Mouse (Mus musculus) lung, embryonic 14.5 days (tissue): ENCODE measurements around the gene Runx1. TPM values are rescaled to one million over a fixed set of nuclear protein-coding genes. Genes with fewer than 3 reads are reported as not detected.

Experiments
- ATAC-seq: fragments of 200-750 bp; cut with Nextera tagmentation; 2 replicates; pipeline ENCODE4 v1.8.0; 2017; ENCODE audit warnings: mild to moderate bottlenecking, moderate TSS enrichment, moderate library complexity; ENCODE audit not compliant: insufficient read depth
- DNase-seq: peaks from one replicate; pipeline ENCODE4 v3.0.0-alpha.2; 2015
- H3K27ac ChIP-seq: fragments of 300-500 bp; sonication (generic); 2 replicates; pipeline ENCODE4 v1.5.1; 2014; ENCODE audit warnings: low read depth, mild to moderate bottlenecking, moderate library complexity
- H3K27me3 ChIP-seq: fragments of 300-500 bp; sonication (generic); 2 replicates; pipeline ENCODE4 v1.6.1; 2014; ENCODE audit warnings: low read length, control low read depth; ENCODE audit not compliant: insufficient read depth
- H3K36me3 ChIP-seq: fragments of 300-500 bp; sonication (generic); 2 replicates; pipeline ENCODE4 v1.6.1; 2014; ENCODE audit warnings: control low read depth; ENCODE audit not compliant: insufficient read depth
- H3K4me1 ChIP-seq: fragments of 300-500 bp; sonication (generic); 2 replicates; pipeline ENCODE4 v1.6.1; 2014; ENCODE audit warnings: antibody characterized with exemption, control low read depth; ENCODE audit not compliant: insufficient read depth
- H3K4me2 ChIP-seq: fragments of 300-500 bp; sonication (generic); 2 replicates; pipeline ENCODE4 v1.6.1; 2014; ENCODE audit warnings: mild to moderate bottlenecking
- H3K4me3 ChIP-seq: fragments of 300-500 bp; sonication (generic); 2 replicates; pipeline ENCODE4 v1.5.1; 2014; ENCODE audit warnings: low read depth, low read length
- H3K9ac ChIP-seq: fragments of 300-500 bp; sonication (generic); 2 replicates; pipeline ENCODE4 v1.6.1; 2014
- H3K9me3 ChIP-seq: fragments of 300-500 bp; sonication (generic); 2 replicates; pipeline ENCODE4 v1.6.1; 2016; ENCODE audit warnings: low read depth, low read length, control low read depth
- CTCF ChIP-seq: IDR thresholded peaks from 2 replicates; pipeline ENCODE4 v1.5.1; 2016; ENCODE audit warnings: antibody characterized with exemption, low read depth
- WGBS: fragments of 180-500 bp; shearing (Covaris S2); extraction: QIAGEN DNeasy Blood & Tissue Kit; methylation state at CpG from one replicate; pipeline ENCODE4 v1.1.7; 2014; 5-methylcytosine and 5-hydroxymethylcytosine counted together
- polyA plus RNA-seq: library from polyadenylated mRNA; unstranded; fragments of >200 nt; fragmentation: Nextera tagmentation; extraction: Ambion mirVana; gene quantifications from 2 replicates; pipeline ENCODE4 v1.2.1, GENCODE M21; 2014

Gene Runx1
- polyA plus RNA-seq, 1 experiment from 2014 or later, result 10.8 TPM

DNA sequence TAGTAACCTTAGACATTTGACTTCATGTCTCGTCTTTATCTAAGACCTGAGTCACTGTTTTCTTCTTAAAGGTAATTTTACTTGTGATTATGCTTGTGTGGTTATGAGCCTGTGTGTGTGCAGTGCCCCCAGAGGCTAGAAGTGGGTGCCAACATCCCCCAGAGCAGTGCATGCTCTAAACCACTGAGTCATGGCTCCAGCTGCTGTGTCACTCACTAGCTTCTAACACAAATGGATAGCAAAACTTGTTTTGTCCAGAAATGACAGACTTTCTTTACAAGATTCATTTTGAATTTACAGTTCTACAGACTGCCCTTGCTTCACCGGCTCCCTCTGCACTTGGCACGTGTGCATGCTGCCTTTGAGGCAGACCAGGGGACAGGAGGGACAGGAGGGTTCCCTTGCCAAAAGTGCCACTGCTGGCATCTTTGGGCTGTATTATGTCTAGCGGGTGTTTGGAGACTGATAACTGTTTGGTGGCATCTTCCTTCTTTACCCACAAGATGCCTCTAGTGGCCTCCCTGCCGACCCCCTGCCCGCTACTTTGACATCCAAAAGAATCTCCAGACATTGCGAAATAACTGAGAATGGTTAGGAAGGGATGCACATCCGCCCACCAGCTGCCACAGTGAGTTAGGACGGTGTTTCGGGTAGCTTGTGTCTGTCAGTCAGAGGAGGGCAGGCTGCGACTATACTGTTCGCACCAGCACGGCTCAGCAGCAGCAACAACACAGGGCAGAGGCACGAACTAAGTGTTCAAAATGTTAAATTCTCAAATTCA, 217.6 kb downstream of the Runx1 start:
- no peak for ATAC-seq
- Histone ChIP-seq H3K27ac (no peak overlapping the region), H3K9me3 (no peaks in the 10 kb centered on the region), H3K9ac (no peak overlapping the region), H3K27me3 (no peaks in the 10 kb centered on the region), H3K4me1 (peaks cover 3% of the 10 kb centered on the region; the same call in 1 of the 2 replicates), H3K4me3 (no peak overlapping the region), H3K36me3 (no peaks in the 10 kb centered on the region), H3K4me2 (0 out of 2 replicates have a peak overlapping the region, but pooled peaks have one; percentile 10)
- no peak; the same call in 1 of the 2 replicates for TF ChIP-seq CTCF
- peak; percentile 42 for DNase-seq
- WGBS, result 35% methylated on average over 14 of the region's 14 CpGs

DNA sequence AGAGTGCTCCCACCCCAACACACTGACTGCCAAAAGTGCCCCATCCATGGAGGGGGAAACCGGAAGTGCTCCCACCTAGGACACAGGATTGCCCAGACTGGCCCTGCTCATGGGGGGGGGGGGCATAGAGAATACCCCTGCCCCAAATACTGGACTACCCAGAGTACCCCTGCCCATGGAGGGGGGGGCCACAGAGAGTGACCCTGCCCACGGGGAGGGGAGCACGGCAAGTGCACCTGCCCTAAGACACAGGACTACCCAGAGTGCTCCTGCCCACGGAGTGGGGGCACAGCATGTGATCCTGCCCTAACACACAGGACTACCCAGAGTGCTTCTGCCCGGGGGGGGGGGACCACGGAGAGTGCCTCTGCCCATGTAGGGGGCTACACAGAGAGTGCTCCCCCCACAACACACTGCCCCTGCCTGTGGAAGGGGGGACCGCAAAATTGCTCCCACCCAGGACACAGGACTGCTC, 219.4 kb downstream of the Runx1 start:
- H3K27me3 ChIP-seq, result no peaks in the 10 kb centered on the region
- no peak overlapping the region for H3K27ac ChIP-seq
- no peak overlapping the region for H3K4me3 ChIP-seq
- WGBS, result 84% methylated on average over 7 of the region's 7 CpGs
- DNase-seq (no peak), ATAC-seq (peak; percentile 29)
- TF ChIP-seq CTCF, result no peak
- no peaks in the 10 kb centered on the region; the same call in 1 of the 2 replicates for H3K4me1 ChIP-seq
- H3K4me2 ChIP-seq, result no peak overlapping the region
- H3K9me3 ChIP-seq, result no peaks in the 10 kb centered on the region
- H3K9ac ChIP-seq, result no peak overlapping the region
- H3K36me3 ChIP-seq, result no peaks in the 10 kb centered on the region

DNA sequence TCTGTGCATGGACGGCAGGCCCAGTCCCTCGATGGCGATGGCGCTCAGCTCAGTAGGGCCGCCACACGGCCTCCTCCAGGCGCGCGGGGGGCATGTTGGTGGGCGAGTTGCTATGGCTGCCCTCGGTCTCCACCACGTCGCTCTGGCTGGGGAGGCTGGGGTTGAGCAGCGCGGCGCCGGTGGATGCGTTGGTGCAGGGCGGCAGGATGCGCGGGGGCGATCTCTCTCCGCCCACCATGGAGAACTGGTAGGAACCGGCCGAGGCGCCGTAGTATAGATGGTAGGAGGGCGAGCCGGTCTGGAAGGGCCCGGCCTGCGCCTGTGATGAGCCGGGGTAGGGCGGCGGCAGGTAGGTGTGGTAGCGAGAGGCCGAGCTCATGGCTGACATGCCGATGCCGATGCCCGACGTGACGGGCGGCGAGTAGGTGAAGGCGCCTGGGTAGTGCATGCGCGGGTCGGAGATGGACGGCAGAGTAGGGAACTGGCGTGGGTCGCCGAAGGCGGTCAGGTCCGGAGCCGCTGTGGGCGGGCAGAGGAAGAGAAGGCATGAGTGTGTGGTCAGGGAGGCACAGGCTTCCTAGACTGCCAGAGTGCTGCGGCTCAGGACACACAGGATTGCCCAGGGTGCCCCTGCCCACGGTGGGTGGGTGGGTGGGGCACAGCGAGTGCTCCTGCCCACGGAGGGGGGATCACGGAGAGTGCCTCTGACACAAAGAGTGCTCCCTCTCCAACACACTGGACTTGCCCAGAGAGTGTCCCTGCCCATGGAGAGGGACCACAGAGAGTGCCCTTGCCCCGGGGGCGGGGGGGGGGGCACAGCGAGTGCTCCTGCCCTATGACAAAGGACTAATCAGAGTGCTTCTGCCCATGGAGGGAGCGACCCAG, 220.1 kb downstream of the Runx1 start:
- Histone ChIP-seq H3K36me3 (no peaks in the 10 kb centered on the region), H3K4me2 (peak overlapping the region; percentile 73), H3K9me3 (no peaks in the 10 kb centered on the region), H3K4me3 (peak overlapping the region; percentile 39), H3K9ac (peak overlapping the region; percentile 49), H3K27ac (no peak overlapping the region), H3K27me3 (no peaks in the 10 kb centered on the region), H3K4me1 (no peaks in the 10 kb centered on the region)
- WGBS, result 14% methylated on average over 64 of the region's 64 CpGs
- ATAC-seq (peak; percentile 66), DNase-seq (peak; percentile 61)
- TF ChIP-seq CTCF, result no peak

- H3K9me3 ChIP-seq, result no peaks in the 10 kb centered on the region
- TF ChIP-seq CTCF, result no peak
- H3K9ac ChIP-seq, result no peak overlapping the region
- 76% methylated on average over 11 of the region's 11 CpGs for WGBS
- no peak overlapping the region for H3K27ac ChIP-seq
- no peaks in the 10 kb centered on the region for H3K27me3 ChIP-seq
- no peaks in the 10 kb centered on the region for H3K4me1 ChIP-seq
- H3K36me3 ChIP-seq, result no peaks in the 10 kb centered on the region
- H3K4me2 ChIP-seq, result no peak overlapping the region
- no peak for DNase-seq
- no peak for ATAC-seq
- no peak overlapping the region for H3K4me3 ChIP-seq
These were observed 223.4 kb downstream of the Runx1 start for GRCm38 (mm10) chr16:92602504-92602903.

- Histone ChIP-seq H3K27me3 (no peaks in the 10 kb centered on the region), H3K9me3 (no peaks in the 10 kb centered on the region), H3K27ac (no peak overlapping the region), H3K4me3 (no peak overlapping the region), H3K36me3 (no peaks in the 10 kb centered on the region), H3K4me2 (no peak overlapping the region), H3K9ac (no peak overlapping the region), H3K4me1 (no peaks in the 10 kb centered on the region)
- no peak for TF ChIP-seq CTCF
- WGBS, result 74% methylated on average over 9 of the region's 9 CpGs
- no peak for ATAC-seq
- no peak for DNase-seq
These were observed 224.6 kb downstream of the Runx1 start for GRCm38 (mm10) chr16:92601270-92601826.

GRCm38 (mm10) chr16:92599451-92599850, 226.5 kb downstream of the Runx1 start:
- no peaks in the 10 kb centered on the region for H3K9me3 ChIP-seq
- no peaks in the 10 kb centered on the region for H3K27me3 ChIP-seq
- DNase-seq (no peak), ATAC-seq (no peak)
- WGBS, result 60% methylated on average over 11 of the region's 11 CpGs
- no peak overlapping the region for H3K27ac ChIP-seq
- H3K4me2 ChIP-seq, result no peak overlapping the region
- TF ChIP-seq CTCF, result no peak
- no peak overlapping the region for H3K9ac ChIP-seq
- no peak overlapping the region for H3K4me3 ChIP-seq
- no peaks in the 10 kb centered on the region for H3K36me3 ChIP-seq
- no peaks in the 10 kb centered on the region for H3K4me1 ChIP-seq
